Mouse (Mus musculus): Measurements from ENCODE around the gene Wdr83os. TPM values are rescaled to one million over a fixed set of nuclear protein-coding genes. Genes with fewer than 3 reads are reported as not detected.
A peak's percentile ranks its signal among the peaks of the same experiment; 100 is the strongest.

Wdr83os gene
- 40.6 and 51.8 TPM in 2 replicates for polyA plus RNA-seq (2012; rRNA removed)
- polyA plus RNA-seq (2014; fragmentation: Nextera tagmentation; extraction: Ambion mirVana) = 61.8 and 71.5 TPM in 2 replicates

DNA sequence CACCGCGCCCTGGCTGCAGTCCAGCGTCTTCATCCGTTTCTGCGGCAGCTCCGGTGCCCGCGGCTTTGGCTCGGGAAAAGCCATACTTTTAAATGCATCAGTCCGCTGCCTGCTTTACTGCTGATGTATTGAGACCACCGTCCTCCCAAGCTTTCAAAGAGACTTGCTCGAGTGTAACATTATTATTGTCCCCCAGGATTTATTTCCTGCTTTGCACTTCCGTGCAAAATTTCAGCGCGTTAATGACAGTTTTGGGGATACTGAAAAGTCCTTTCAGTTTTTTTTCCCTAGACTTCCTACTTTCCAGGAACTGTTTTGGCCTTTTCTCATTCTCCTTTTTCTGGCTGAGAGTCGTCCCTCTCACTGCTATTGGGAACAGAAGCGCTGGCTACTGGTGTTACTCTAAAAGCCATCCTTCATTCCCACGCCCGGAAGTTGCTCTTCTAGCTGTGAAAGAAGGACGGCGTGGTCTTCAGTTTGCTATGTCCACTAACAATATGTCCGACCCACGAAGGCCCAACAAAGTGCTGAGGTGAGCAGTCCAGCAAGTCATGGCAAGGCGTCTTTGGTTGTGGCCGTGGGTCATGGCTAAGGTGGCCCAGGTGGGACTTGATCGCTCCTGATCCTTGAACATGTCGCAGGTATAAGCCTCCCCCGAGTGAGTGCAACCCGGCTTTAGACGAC, at the start of gene Wdr83os:
TSS of gene Wdr83os (plus strand) at position 209 of the 684 bp plus-strand sequence.
- Histone ChIP-seq H3K9me3 (ENCODE audit: control insufficient read depth, low read length) (no peaks in the 10 kb centered on the region), H3K36me3 (replicated peaks; ENCODE audit: control insufficient read depth, insufficient read depth, low read depth) (peaks cover 13% of the 10 kb centered on the region), H3K4me1 (replicated peaks; ENCODE audit: control insufficient read depth in 2 of 2, insufficient read depth in 2 of 2, low read length in 1 of 2) (peaks cover 22 to 40% of the 10 kb centered on the region in 2 experiments), H3K4me2 (ENCODE audit: low read depth) (peak within 1 kb of the TSS; percentile 70), H3K27me3 (ENCODE audit: control insufficient read depth, insufficient read depth, low read length) (no peaks in the 10 kb centered on the region), H3K4me3 (ENCODE audit: insufficient read depth in 1 of 2, low read depth in 2 of 2, low read length in 2 of 2) (peak within 1 kb of the TSS; percentile 83 to 96), H3K9ac (replicated peaks) (peak within 1 kb of the TSS; percentile 96), H3K27ac (peak within 1 kb of the TSS; percentile 67)
- TF ChIP-seq EP300 (IDR thresholded peaks at IDR 0.05; ENCODE audit: low read depth) = no peak; the same call in 1 of the 2 replicates
- no peak for TF ChIP-seq CTCF (IDR thresholded peaks at IDR 0.05; ENCODE audit: low read depth)
- WGBS (ENCODE audit: insufficient replicate concordance) = under 1% methylated on average over 30 of the region's 30 CpGs
- ATAC-seq (ENCODE audit: insufficient read depth) = peak; percentile 22; the same call in 1 of the 2 replicates
- DNase-seq (ENCODE audit: low read depth in 3 of 3, low spot score in 3 of 3) = peak; percentile 61 to 65 (median 63)

DNA sequence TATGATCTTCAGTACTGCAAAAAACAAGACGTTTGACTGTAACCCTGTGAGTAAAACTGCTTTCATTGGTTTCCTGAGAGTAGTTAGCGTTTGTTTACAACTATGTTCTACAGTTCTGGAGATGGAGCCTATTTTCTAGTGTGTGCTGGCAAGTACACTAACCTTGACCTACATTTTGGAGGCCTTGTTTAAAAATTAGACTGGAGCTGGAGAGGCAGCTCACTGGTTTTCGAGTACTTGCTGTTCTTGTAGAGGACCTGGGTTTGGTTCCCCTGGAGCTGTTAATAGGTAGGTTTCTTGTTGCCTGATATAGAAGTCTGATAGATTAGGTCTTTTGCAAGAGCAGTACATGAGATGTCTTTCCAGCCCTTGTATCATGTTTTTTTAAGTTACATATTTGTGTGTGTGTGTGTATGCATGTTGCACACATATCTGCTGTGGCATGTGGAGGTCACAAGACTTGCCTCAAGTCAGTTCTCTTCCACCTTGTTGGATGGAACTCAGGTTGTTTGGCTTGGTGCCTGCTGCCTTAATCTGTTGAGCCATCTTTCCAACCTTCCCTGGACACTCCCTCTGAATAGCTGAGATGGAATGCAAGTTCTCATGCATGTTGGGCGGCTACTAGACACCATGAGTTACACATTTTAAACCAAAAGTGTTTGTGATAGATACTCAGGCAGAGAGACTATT, 47.8 kb upstream of the Wdr83os start:
- Histone ChIP-seq H3K9me3 (ENCODE audit: control insufficient read depth, low read length) (no peaks in the 10 kb centered on the region), H3K9ac (replicated peaks) (no peak overlapping the region), H3K4me1 (replicated peaks; ENCODE audit: control insufficient read depth in 2 of 2, insufficient read depth in 2 of 2, low read length in 1 of 2) (peaks cover 19 to 22% of the 10 kb centered on the region in 2 experiments), H3K27me3 (ENCODE audit: control insufficient read depth, insufficient read depth, low read length) (no peaks in the 10 kb centered on the region), H3K36me3 (replicated peaks; ENCODE audit: control insufficient read depth, insufficient read depth, low read depth) (peaks cover 37% of the 10 kb centered on the region), H3K27ac (no peak overlapping the region), H3K4me2 (ENCODE audit: low read depth) (no peak overlapping the region), H3K4me3 (ENCODE audit: insufficient read depth in 1 of 2, low read depth in 2 of 2, low read length in 2 of 2) (no peak overlapping the region)
- ATAC-seq (ENCODE audit: insufficient read depth) (no peak), DNase-seq (ENCODE audit: low read depth in 3 of 3, low spot score in 3 of 3) (no peak)
- 73% methylated on average over 4 of the region's 4 CpGs for WGBS (ENCODE audit: insufficient replicate concordance)
- TF ChIP-seq CTCF (IDR thresholded peaks at IDR 0.05; ENCODE audit: low read depth) (no peak), EP300 (IDR thresholded peaks at IDR 0.05; ENCODE audit: low read depth) (no peak)

DNA sequence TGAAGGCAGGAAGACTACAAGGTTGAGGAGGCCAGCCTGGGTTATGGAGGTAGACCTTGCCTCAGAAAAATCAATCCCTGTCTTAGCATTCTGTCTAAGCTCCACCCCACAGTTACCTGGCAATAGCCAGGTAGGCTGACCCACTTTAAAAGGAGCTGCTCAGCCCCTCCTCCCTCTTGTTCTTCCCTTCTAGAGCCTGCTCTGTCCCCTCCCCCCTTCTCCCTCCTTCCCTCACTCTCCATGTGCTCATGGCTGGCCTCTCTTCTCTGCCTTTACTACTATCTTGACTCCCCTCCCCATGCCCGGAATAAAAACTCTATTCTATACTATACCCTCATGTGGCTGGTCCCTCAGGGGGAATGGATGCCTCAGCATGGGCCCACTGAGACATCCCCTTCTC, 46.7 kb upstream of the Wdr83os start:
- Histone ChIP-seq H3K36me3 (replicated peaks; ENCODE audit: control insufficient read depth, insufficient read depth, low read depth) (peaks cover 37% of the 10 kb centered on the region), H3K27me3 (ENCODE audit: control insufficient read depth, insufficient read depth, low read length) (no peaks in the 10 kb centered on the region), H3K9me3 (ENCODE audit: control insufficient read depth, low read length) (no peaks in the 10 kb centered on the region), H3K27ac (0 out of 2 replicates have a peak overlapping the region, but pooled peaks have one; percentile 9), H3K4me2 (ENCODE audit: low read depth) (peak overlapping the region; percentile 98), H3K4me3 (ENCODE audit: insufficient read depth in 1 of 2, low read depth in 2 of 2, low read length in 2 of 2) (no peak overlapping the region), H3K9ac (replicated peaks) (no peak overlapping the region), H3K4me1 (replicated peaks; ENCODE audit: control insufficient read depth in 2 of 2, insufficient read depth in 2 of 2, low read length in 1 of 2) (peaks cover 16 to 18% of the 10 kb centered on the region in 2 experiments)
- ATAC-seq (ENCODE audit: insufficient read depth) = no peak
- no peak for DNase-seq (ENCODE audit: low read depth in 3 of 3, low spot score in 3 of 3)
- 40% methylated on average over 1 of the region's 1 CpGs for whole genome bisulfite sequencing (ENCODE audit: insufficient replicate concordance)
- no peak for TF ChIP-seq EP300 (IDR thresholded peaks at IDR 0.05; ENCODE audit: low read depth)
- no peak for TF ChIP-seq CTCF (IDR thresholded peaks at IDR 0.05; ENCODE audit: low read depth)

DNA sequence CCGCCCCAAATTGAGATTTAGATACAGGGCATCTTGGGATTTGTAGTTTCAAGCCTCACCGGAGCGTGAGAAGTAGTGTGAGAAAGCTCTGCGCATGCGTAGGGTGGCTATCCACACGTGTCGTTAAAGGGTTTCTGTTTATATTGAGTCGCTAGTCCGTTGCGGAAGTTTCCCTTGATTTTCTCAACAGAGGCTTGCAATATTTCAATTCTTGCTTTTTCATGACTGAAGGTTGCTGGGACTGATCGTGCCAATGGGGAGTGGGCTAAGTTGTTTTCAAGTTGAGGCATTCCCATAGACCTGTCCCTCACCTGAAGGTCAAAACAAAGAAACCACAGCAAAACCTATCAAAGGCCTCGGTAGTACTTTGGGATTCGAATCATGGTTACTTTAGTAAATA, 45.8 kb upstream of the Wdr83os start:
- 2% methylated on average over 13 of the region's 13 CpGs for WGBS (ENCODE audit: insufficient replicate concordance)
- ATAC-seq (ENCODE audit: insufficient read depth) = no peak

More for the DNA sequence above, 45.8 kb upstream of the Wdr83os start:
- peaks cover 32% of the 10 kb centered on the region for H3K36me3 ChIP-seq (replicated peaks; ENCODE audit: control insufficient read depth, insufficient read depth, low read depth)
- H3K27me3 ChIP-seq (ENCODE audit: control insufficient read depth, insufficient read depth, low read length) = no peaks in the 10 kb centered on the region
- H3K27ac ChIP-seq = peak overlapping the region; percentile 75
- peak overlapping the region; percentile 98 for H3K4me2 ChIP-seq (ENCODE audit: low read depth)
- no peaks in the 10 kb centered on the region for H3K9me3 ChIP-seq (ENCODE audit: control insufficient read depth, low read length)
- TF ChIP-seq EP300 (IDR thresholded peaks at IDR 0.05; ENCODE audit: low read depth) = no peak
- no peak for TF ChIP-seq CTCF (IDR thresholded peaks at IDR 0.05; ENCODE audit: low read depth)
- peak overlapping the region; percentile 75 for H3K9ac ChIP-seq (replicated peaks)
- peak; percentile 70 to 71 (median 71) for DNase-seq (ENCODE audit: low read depth in 3 of 3, low spot score in 3 of 3)
- H3K4me3 ChIP-seq (ENCODE audit: insufficient read depth in 1 of 2, low read depth in 2 of 2, low read length in 2 of 2) = peak overlapping the region; percentile 50 to 79
- peaks cover 15 to 18% of the 10 kb centered on the region in 2 experiments for H3K4me1 ChIP-seq (replicated peaks; ENCODE audit: control insufficient read depth in 2 of 2, insufficient read depth in 2 of 2, low read length in 1 of 2)
